Mouse (Mus musculus) brown adipose tissue, adult 24 weeks (tissue): Measurements from ENCODE around the gene Rapgef1. TPM values are rescaled to one million over a fixed set of nuclear protein-coding genes. Genes with fewer than 3 reads are reported as not detected.

Experiments
- H3K27ac ChIP-seq: fragments of 200-500 bp; replicated peaks from 2 replicates; pipeline ENCODE4 v1.5.1; 2012; ENCODE audit warnings: low read depth, mild to moderate bottlenecking, low read length
- H3K4me1 ChIP-seq: fragments of 200-500 bp; 2 replicates; pipeline ENCODE4 v1.6.1; 2012; ENCODE audit warnings: low read length, mixed read lengths; ENCODE audit not compliant: control insufficient read depth, insufficient read depth, insufficient read length
- H3K4me3 ChIP-seq: fragments of 200-500 bp; 2 replicates; pipeline ENCODE4 v1.5.1; 2012; ENCODE audit warnings: low read depth, mild to moderate bottlenecking, low read length, moderate library complexity; ENCODE audit not compliant: insufficient read depth
- polyA plus RNA-seq: library from polyadenylated mRNA; stranded (reverse); fragments of >200 nt; gene quantifications from 2 replicates; pipeline ENCODE4 v1.2.4, GENCODE M21; 2012; ENCODE audit not compliant: missing spikeins, insufficient read depth, insufficient read length

The Rapgef1 gene
- polyA plus RNA-seq, 1 experiment, result 19.1 TPM

- Histone ChIP-seq H3K27ac (no peak overlapping the region), H3K4me1 (peaks cover 28% of the 10 kb centered on the region), H3K4me3 (no peak overlapping the region)
These were observed 515 bp upstream of the Rapgef1 start for GRCm38 (mm10) chr2:29618926-29619483.

DNA sequence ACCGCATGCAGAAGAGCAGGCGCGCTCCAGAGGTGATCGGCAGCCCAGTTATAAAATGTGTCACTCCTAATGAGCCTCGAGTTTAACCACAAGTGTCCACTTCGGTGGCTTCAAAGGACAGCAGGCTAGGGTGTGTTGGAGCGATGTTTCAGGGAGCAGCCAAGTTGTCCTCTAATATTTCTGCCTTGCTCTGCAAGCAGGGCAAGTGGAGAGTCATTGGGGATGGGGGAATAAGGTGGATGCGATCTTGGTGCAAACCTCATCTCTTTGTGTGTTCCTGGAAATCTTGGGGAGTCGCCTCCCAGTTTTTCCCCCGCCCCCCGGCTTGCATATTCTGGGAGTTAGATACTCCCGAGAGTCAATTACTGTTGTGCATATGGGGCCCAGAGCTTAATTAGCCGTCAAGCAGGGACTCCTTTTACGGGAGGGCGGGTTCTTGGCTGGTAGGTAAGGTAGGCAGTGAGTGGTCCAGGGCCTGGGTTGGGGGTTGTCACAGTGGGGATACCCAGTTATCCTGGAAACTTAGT, 844 bp downstream of the Rapgef1 start:
- Histone ChIP-seq H3K27ac (peak overlapping the region; percentile 91), H3K4me1 (peaks cover 37% of the 10 kb centered on the region), H3K4me3 (peak overlapping the region; percentile 96)

DNA sequence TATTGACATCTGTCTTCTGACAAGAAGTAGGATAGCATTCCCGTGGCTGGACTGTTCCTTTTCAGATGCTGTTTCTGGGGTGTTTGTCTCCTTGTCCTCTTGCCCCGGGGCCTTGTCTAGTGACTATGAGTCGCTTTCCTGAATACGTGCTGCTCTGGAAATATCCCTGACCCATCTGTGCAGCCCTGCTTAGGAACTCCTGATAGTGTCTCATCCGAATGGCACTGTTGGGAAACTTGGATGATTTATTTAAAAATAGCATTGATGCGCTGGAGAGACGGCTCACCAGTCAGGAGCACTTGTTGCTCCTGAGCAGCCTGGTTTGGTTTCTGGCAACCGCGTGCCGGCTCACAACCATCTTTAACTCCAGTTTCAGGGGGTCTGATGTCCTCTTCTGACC, 1.6 kb downstream of the Rapgef1 start:
- H3K27ac ChIP-seq, result peak overlapping the region; percentile 91
- H3K4me1 ChIP-seq, result peaks cover 37% of the 10 kb centered on the region
- H3K4me3 ChIP-seq, result peak overlapping the region; percentile 96

- Histone ChIP-seq H3K4me3 (no peak overlapping the region), H3K4me1 (peaks cover 37% of the 10 kb centered on the region), H3K27ac (no peak overlapping the region; the same call in 1 of the 2 replicates)
These were observed 2.1 kb downstream of the Rapgef1 start for GRCm38 (mm10) chr2:29621636-29622035.

- H3K4me3 ChIP-seq, result no peak overlapping the region
- peak overlapping the region; percentile 40; the same call in 1 of the 2 replicates for H3K27ac ChIP-seq
- peaks cover 44% of the 10 kb centered on the region for H3K4me1 ChIP-seq
These were observed 2.8 kb downstream of the Rapgef1 start for GRCm38 (mm10) chr2:29622126-29623005.

DNA sequence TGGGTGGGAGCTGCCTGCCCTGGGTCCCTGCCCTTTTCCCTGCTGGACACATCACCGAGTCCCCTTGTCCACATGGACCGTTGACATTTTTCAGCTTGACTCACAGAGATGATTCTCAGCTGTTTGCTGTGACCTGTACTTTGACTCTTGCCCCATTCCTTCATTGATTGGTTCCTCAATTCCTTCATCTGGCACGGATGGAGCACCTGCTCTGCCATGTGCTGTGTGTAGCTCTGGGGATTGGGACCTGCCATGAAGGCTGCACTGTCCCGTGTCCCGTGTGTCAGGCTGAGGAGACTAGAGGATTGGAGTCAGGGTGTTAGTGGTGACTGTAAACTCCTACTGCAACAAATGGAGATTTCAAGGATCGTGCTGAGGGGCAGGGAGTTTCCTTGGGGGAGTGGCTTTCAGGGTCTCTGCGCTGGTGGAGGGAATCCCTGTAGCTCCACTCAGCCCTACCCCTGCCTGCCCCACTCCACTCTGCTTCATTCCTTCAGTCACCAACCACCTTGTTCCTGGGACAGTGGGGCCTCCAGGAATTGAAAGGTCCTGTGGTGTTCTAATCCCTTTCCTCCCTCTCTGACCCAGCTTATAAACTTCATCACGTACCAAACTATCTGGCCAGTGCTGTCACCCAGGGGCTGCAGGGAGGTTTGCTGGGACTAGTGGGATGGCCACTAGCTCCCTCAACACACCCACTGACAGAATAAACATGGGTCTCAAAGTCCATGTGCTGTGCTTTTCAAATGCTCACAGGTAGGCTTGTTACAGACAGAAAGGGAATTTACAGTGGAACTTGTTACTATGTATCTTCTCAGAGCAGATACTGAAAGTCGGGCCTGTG, 3.9 kb downstream of the Rapgef1 start:
- H3K4me3 ChIP-seq, result no peak overlapping the region
- H3K27ac ChIP-seq, result peak overlapping the region; percentile 13
- H3K4me1 ChIP-seq, result peaks cover 54% of the 10 kb centered on the region

DNA sequence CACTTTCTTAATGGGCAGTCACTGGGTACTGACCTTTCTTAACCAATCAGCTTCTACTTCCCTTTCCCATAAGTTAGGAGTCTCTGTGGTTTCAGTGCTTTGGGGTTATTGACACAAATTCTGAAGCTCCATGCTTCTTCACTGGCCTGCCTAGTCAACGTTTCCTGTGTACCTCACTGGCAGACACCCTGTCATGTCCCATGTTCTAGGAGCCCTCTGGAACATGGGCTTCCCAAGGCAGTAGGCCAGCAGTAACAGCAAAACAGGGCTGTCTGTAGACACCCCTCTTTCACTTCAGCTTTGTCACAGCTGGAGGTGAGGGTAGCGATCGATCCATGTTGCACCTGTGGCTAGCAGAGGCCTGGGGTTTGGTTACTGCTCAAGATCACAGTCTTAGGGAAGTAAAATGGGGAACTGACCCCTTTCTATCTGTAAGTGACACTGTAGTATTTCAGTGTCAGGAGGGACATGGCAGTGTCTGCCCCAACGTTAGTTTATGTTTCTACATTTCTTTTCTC, 4.6 kb downstream of the Rapgef1 start:
- H3K4me1 ChIP-seq, result peaks cover 60% of the 10 kb centered on the region
- peak overlapping the region; percentile 13 for H3K27ac ChIP-seq
- no peak overlapping the region for H3K4me3 ChIP-seq

- no peak overlapping the region for H3K4me3 ChIP-seq
- H3K4me1 ChIP-seq, result peaks cover 66% of the 10 kb centered on the region
- peak overlapping the region; percentile 22 for H3K27ac ChIP-seq
These were observed 5.2 kb downstream of the Rapgef1 start for GRCm38 (mm10) chr2:29624739-29625138.

DNA sequence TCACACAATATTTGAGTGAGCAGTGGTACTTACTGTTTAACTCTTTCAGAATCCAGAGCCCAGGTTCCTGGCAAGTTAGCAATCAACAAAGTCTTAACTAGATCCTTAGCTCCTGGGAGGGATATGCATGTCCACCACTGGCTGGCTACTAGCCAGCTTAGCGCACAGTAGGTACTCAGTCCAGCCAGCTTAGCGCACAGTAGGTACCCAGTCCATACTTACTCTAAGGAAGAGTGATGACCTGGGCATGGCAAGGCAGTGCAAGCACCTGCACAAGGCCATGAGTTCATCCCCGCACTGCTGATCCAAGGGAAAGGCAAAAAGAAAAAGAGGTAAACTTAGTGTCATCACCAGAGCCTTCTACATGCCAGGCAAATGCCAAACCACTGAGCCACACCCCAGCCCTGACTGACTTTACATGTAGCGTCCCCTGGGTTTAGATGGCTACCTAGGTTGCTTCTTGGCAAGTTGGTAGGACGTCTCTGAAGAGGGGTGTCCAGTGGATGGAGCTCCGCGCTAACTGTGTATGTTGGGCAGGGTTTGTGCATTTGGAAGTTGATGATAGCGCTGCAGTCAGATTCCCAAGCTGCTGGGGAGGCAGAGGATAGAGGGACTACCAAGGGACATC, 6.2 kb downstream of the Rapgef1 start:
- Histone ChIP-seq H3K4me1 (peaks cover 73% of the 10 kb centered on the region), H3K27ac (no peak overlapping the region)

DNA sequence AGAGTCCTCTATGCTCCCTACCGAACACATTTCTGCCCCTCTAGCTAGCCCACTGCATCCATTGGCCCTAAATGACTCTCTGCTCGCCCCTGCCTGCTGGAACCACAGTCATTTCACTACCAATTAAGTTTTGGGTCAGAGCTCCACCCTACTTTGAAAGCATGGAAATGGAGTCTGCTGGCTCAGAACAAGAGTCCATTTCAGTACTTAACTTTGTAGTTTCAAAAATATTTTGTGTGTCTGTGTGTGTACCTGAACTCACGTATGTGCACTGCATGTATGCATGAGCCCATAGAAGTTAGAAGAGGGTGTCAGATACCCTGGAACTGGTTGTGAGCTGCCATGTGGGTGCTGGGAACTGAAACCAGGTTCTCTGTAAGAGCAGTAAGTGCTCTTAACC, 7.8 kb downstream of the Rapgef1 start:
- peaks cover 72% of the 10 kb centered on the region for H3K4me1 ChIP-seq
- H3K27ac ChIP-seq, result peak overlapping the region; percentile 75
- no peak overlapping the region for H3K4me3 ChIP-seq

More for the DNA sequence above, 6.2 kb downstream of the Rapgef1 start:
- no peak overlapping the region for H3K4me3 ChIP-seq

- no peak overlapping the region for H3K4me3 ChIP-seq
- peak overlapping the region; percentile 75 for H3K27ac ChIP-seq
- H3K4me1 ChIP-seq, result peaks cover 69% of the 10 kb centered on the region
These were observed 8.7 kb downstream of the Rapgef1 start for GRCm38 (mm10) chr2:29628186-29628585.

GRCm38 (mm10) chr2:29628763-29629181, 9.3 kb downstream of the Rapgef1 start:
- peaks cover 69% of the 10 kb centered on the region for H3K4me1 ChIP-seq
- no peak overlapping the region for H3K4me3 ChIP-seq
- H3K27ac ChIP-seq, result peak overlapping the region; percentile 66

DNA sequence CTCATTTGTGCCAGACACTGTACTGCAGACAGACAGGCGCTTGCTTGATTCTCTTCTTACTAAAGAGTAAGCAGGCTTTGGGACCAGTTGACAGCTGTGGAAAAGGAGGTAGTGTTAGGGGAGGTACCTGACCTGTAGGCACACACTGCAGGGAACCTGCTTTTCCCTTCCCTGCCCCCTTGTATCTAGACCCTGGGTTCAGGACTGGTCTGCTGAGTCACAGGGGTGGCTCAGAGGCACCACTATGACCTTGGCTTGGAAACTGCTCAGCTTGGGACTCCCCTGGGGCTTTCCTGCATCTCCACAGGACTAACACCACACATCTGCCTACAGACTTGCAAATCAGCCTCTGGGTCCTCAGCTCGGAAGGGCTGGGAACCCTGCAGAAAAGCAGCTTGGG, 9.8 kb downstream of the Rapgef1 start:
- Histone ChIP-seq H3K4me1 (peaks cover 68% of the 10 kb centered on the region), H3K27ac (peak overlapping the region; percentile 66), H3K4me3 (no peak overlapping the region)

GRCm38 (mm10) chr2:29630141-29630771, 10.7 kb downstream of the Rapgef1 start:
- Histone ChIP-seq H3K4me3 (no peak overlapping the region), H3K4me1 (peaks cover 68% of the 10 kb centered on the region), H3K27ac (peak overlapping the region; percentile 10; the same call in 1 of the 2 replicates)
